Mouse (Mus musculus) lung, postnatal 0 days (tissue): ENCODE measurements at regions not wholly inside any gene's neighbourhood (a gene's known extent, or its start where the extent isn't known, plus 50 kb on each side); places are given as distances from the start of the nearest gene placed in this dataset.

Experiments
- ATAC-seq: fragments of 200-750 bp; cut with Nextera tagmentation; 2 replicates; pipeline ENCODE4 v1.8.0; 2017; ENCODE audit warnings: moderate library complexity
- DNase-seq: peaks from one replicate; pipeline ENCODE4 v3.0.0-alpha.2; 2016; ENCODE audit warnings: low spot score
- H3K27ac ChIP-seq: fragments of 300-500 bp; sonication (generic); 2 replicates; pipeline ENCODE4 v1.5.1; 2014; ENCODE audit warnings: antibody characterized with exemption, mild to moderate bottlenecking, low read length, mixed read lengths
- H3K27me3 ChIP-seq: fragments of 300-500 bp; sonication (generic); replicated peaks from 2 replicates; pipeline ENCODE4 v1.6.1; 2014; ENCODE audit warnings: low read length, mixed read lengths; ENCODE audit not compliant: insufficient read depth
- H3K36me3 ChIP-seq: fragments of 300-500 bp; sonication (generic); 2 replicates; pipeline ENCODE4 v1.6.1; 2014; ENCODE audit warnings: low read length, mixed read lengths; ENCODE audit not compliant: insufficient read depth
- H3K4me1 ChIP-seq: fragments of 300-500 bp; sonication (generic); 2 replicates; pipeline ENCODE4 v1.6.1; 2014; ENCODE audit warnings: antibody characterized with exemption, low read depth, low read length, mixed read lengths; ENCODE audit not compliant: insufficient read depth
- H3K4me2 ChIP-seq: fragments of 300-500 bp; sonication (generic); replicated peaks from 2 replicates; pipeline ENCODE4 v1.6.1; 2014; ENCODE audit warnings: low read depth, mild to moderate bottlenecking, low read length, moderate library complexity, mixed read lengths
- H3K4me3 ChIP-seq: fragments of 300-500 bp; sonication (generic); 2 replicates; pipeline ENCODE4 v1.5.1; 2014; ENCODE audit warnings: low read depth, low read length
- H3K9ac ChIP-seq: fragments of 300-500 bp; sonication (generic); replicated peaks from 2 replicates; pipeline ENCODE4 v1.6.1; 2014; ENCODE audit warnings: low read depth, mild to moderate bottlenecking
- H3K9me3 ChIP-seq: fragments of 300-500 bp; sonication (generic); 2 replicates; pipeline ENCODE4 v1.6.1; 2016; ENCODE audit warnings: low read length, mixed read lengths
- CTCF ChIP-seq: IDR thresholded peaks from 2 replicates; pipeline ENCODE4 v1.5.1; 2016; ENCODE audit warnings: antibody characterized with exemption, mild to moderate bottlenecking
- EP300 ChIP-seq: IDR thresholded peaks from 2 replicates; pipeline ENCODE4 v1.6.1; 2016; ENCODE audit warnings: antibody characterized with exemption, mild to moderate bottlenecking, control low read depth
- WGBS: fragments of 180-500 bp; shearing (Covaris S2); extraction: QIAGEN DNeasy Blood & Tissue Kit; methylation state at CpG from one replicate; pipeline ENCODE4 v1.1.7; 2014; 5-methylcytosine and 5-hydroxymethylcytosine counted together

- peaks cover 7% of the 10 kb centered on the region for H3K4me1 ChIP-seq
- H3K36me3 ChIP-seq = no peaks in the 10 kb centered on the region
- no peak overlapping the region for H3K9ac ChIP-seq
- H3K27ac ChIP-seq = no peak overlapping the region
- WGBS = 73% methylated on average over 5 of the region's 5 CpGs
- DNase-seq (no peak), ATAC-seq (no peak)
- H3K27me3 ChIP-seq = no peaks in the 10 kb centered on the region
- H3K9me3 ChIP-seq = no peaks in the 10 kb centered on the region
- TF ChIP-seq EP300 (no peak), CTCF (no peak)
- H3K4me3 ChIP-seq = no peak overlapping the region
- no peak overlapping the region for H3K4me2 ChIP-seq
Measured at GRCm38 (mm10) chr15:93920996-93921395, 325.3 kb upstream of the Prickle1 start.

GRCm38 (mm10) chr15:93919577-93919976 is 323.9 kb upstream of the Prickle1 start:
- ATAC-seq = no peak
- no peak for DNase-seq

GRCm38 (mm10) chr15:93916856-93917255 is 321.2 kb upstream of the Prickle1 start:
- ATAC-seq (no peak), DNase-seq (peak; percentile 61)
- peaks cover 5% of the 10 kb centered on the region for H3K4me1 ChIP-seq
- WGBS = 14% methylated on average over 3 of the region's 3 CpGs
- no peak overlapping the region for H3K27ac ChIP-seq
- H3K36me3 ChIP-seq = no peaks in the 10 kb centered on the region
- H3K4me3 ChIP-seq = peak overlapping the region; percentile 10; the same call in 1 of the 2 replicates
- H3K9ac ChIP-seq = no peak overlapping the region
- no peaks in the 10 kb centered on the region for H3K27me3 ChIP-seq
- H3K9me3 ChIP-seq = no peaks in the 10 kb centered on the region
- TF ChIP-seq CTCF (no peak), EP300 (no peak)
- H3K4me2 ChIP-seq = peak overlapping the region; percentile 22; the same call in 1 of the 2 replicates

More at GRCm38 (mm10) chr15:93919577-93919976, 323.9 kb upstream of the Prickle1 start:
- H3K4me2 ChIP-seq = no peak overlapping the region
- no peaks in the 10 kb centered on the region for H3K9me3 ChIP-seq
- TF ChIP-seq CTCF (no peak), EP300 (no peak)
- peaks cover 7% of the 10 kb centered on the region for H3K4me1 ChIP-seq
- no peaks in the 10 kb centered on the region for H3K36me3 ChIP-seq
- H3K9ac ChIP-seq = no peak overlapping the region
- H3K4me3 ChIP-seq = no peak overlapping the region
- H3K27ac ChIP-seq = no peak overlapping the region
- no peaks in the 10 kb centered on the region for H3K27me3 ChIP-seq
- WGBS = 90% methylated on average over 6 of the region's 6 CpGs

GRCm38 (mm10) chr15:93913462-93913861 is 317.8 kb upstream of the Prickle1 start:
- H3K9me3 ChIP-seq = no peaks in the 10 kb centered on the region
- no peak overlapping the region for H3K4me3 ChIP-seq
- H3K36me3 ChIP-seq = no peaks in the 10 kb centered on the region
- DNase-seq (no peak), ATAC-seq (no peak)
- no peak overlapping the region for H3K4me2 ChIP-seq
- WGBS = 77% methylated on average over 5 of the region's 5 CpGs
- H3K27ac ChIP-seq = no peak overlapping the region
- no peaks in the 10 kb centered on the region; the same call in 1 of the 2 replicates for H3K4me1 ChIP-seq
- H3K9ac ChIP-seq = no peak overlapping the region
- no peak for TF ChIP-seq EP300
- no peak for TF ChIP-seq CTCF
- H3K27me3 ChIP-seq = no peaks in the 10 kb centered on the region

- Histone ChIP-seq H3K4me3 (no peak overlapping the region), H3K4me1 (no peaks in the 10 kb centered on the region; the same call in 1 of the 2 replicates), H3K9me3 (no peaks in the 10 kb centered on the region), H3K9ac (no peak overlapping the region), H3K27ac (no peak overlapping the region), H3K27me3 (no peaks in the 10 kb centered on the region), H3K36me3 (no peaks in the 10 kb centered on the region), H3K4me2 (no peak overlapping the region)
- no peak for DNase-seq
- ATAC-seq = no peak
- WGBS = 53% methylated on average over 7 of the region's 7 CpGs
- TF ChIP-seq EP300 (no peak), CTCF (no peak)
Measured at GRCm38 (mm10) chr15:93913041-93913440, 317.4 kb upstream of the Prickle1 start.

GRCm38 (mm10) chr15:93910981-93911431 is 315.3 kb upstream of the Prickle1 start:
- WGBS = 43% methylated on average over 11 of the region's 11 CpGs
- Histone ChIP-seq H3K27ac (no peak overlapping the region), H3K9ac (no peak overlapping the region), H3K4me2 (no peak overlapping the region), H3K36me3 (no peaks in the 10 kb centered on the region), H3K27me3 (no peaks in the 10 kb centered on the region), H3K4me3 (no peak overlapping the region), H3K4me1 (no peaks in the 10 kb centered on the region), H3K9me3 (no peaks in the 10 kb centered on the region)
- ATAC-seq (no peak), DNase-seq (no peak)
- no peak for TF ChIP-seq EP300
- no peak for TF ChIP-seq CTCF

GRCm38 (mm10) chr15:93910158-93910557 is 314.5 kb upstream of the Prickle1 start:
- WGBS = 76% methylated on average over 3 of the region's 3 CpGs
- no peak overlapping the region for H3K9ac ChIP-seq
- ATAC-seq (no peak), DNase-seq (no peak)
- no peaks in the 10 kb centered on the region for H3K27me3 ChIP-seq
- H3K9me3 ChIP-seq = no peaks in the 10 kb centered on the region
- no peak overlapping the region for H3K27ac ChIP-seq
- no peak overlapping the region for H3K4me3 ChIP-seq
- no peaks in the 10 kb centered on the region for H3K4me1 ChIP-seq
- H3K4me2 ChIP-seq = no peak overlapping the region
- H3K36me3 ChIP-seq = no peaks in the 10 kb centered on the region
- no peak for TF ChIP-seq CTCF
- no peak for TF ChIP-seq EP300
